Comparison of ENCODE assay signal across 7 mouse cellular contexts in the genomic region with DNA sequence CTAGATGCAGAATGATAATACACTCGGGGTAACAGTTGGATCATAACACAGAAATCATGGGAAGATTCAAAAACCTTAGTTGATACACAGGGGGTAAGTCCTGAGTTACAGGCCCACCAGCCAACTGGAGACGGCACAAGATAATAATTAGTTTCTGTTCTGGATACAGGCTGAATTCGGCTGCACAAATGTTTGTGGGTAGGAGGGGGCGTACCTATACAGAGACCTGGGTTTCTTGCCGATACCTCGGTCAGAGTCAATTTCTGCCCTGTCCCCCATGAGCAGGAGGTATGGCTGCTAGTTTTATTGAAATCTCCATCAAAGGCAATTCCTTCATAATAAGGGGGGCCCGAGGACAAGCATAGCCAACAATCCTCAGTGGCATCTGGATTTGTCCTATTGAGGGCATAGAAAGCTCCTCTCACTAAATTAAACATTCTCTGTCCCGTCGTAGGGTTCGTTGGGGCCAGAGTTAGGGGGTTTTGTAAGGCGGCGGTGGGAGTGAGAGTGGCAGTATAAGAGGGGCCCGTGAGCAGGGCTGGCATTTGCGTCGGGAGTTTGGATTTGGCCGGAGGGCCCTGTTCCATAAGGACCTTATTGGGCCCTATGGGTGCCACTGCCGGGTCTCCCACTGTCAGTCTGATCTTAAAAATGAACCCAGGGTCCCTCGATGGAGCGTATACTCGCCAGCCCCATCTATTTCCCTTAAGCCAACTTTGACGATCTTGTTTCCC.
DNase-seq lines count a peak whose midpoint lies in the region; ATAC-seq and TF ChIP-seq lines count a peak whose summit lies in the region.
"Not testable (repeated sequence)": the region's sequence is repeated elsewhere in the genome, so short reads cannot be mapped to it uniquely, and the experiment has no call there.

No protein-coding gene starts in this region.

- not testable (repeated sequence) for H3K4me1 ChIP-seq in embryonic facial prominence, embryonic 14.5 days (ENCODE audit: control insufficient read depth, insufficient read depth, low read length); intestine, postnatal 0 days (replicated peaks; ENCODE audit: control insufficient read depth, insufficient read depth, low read length); liver, adult 2 months (ENCODE audit: control insufficient read depth, insufficient read depth, low read length); midbrain, embryonic 14.5 days (ENCODE audit: control insufficient read depth, insufficient read depth, low read length)

- 76% methylated on average over 21 of the region's 21 CpGs for WGBS in embryonic facial prominence, embryonic 14.5 days
- WGBS in intestine, postnatal 0 days, result 77% methylated on average over 21 of the region's 21 CpGs
- 74% methylated on average over 21 of the region's 21 CpGs for WGBS in liver, adult 2 months
- 73% methylated on average over 21 of the region's 21 CpGs for WGBS in midbrain, embryonic 14.5 days

- not testable (repeated sequence) for H3K9ac ChIP-seq in embryonic facial prominence, embryonic 14.5 days (ENCODE audit: low read depth, low read length); intestine, postnatal 0 days (ENCODE audit: low read depth, low read length); liver, adult 2 months (ENCODE audit: low read depth, low read length); midbrain, embryonic 14.5 days (replicated peaks; ENCODE audit: low read length)

- H3K9me3 ChIP-seq in embryonic facial prominence, embryonic 14.5 days (ENCODE audit: control insufficient read depth, low read length), result peaks cover 62% of the 10 kb centered on the region
- peaks cover 62% of the 10 kb centered on the region for H3K9me3 ChIP-seq in intestine, postnatal 0 days (ENCODE audit: control insufficient read depth)
- peaks cover 61% of the 10 kb centered on the region for H3K9me3 ChIP-seq in midbrain, embryonic 14.5 days (ENCODE audit: control insufficient read depth, low read length)

- TF ChIP-seq CTCF in intestine, postnatal 0 days (IDR thresholded peaks at IDR 0.05; ENCODE audit: low read depth); liver, adult 2 months (IDR thresholded peaks at IDR 0.05; ENCODE audit: low read depth, low read length): not testable (repeated sequence)

- H3K4me2 ChIP-seq in embryonic facial prominence, embryonic 14.5 days (ENCODE audit: low read depth, low read length); intestine, postnatal 0 days (replicated peaks; ENCODE audit: low read depth); midbrain, embryonic 14.5 days (ENCODE audit: low read length): not testable (repeated sequence)

- not testable (repeated sequence) for H3K27ac ChIP-seq in embryonic facial prominence, embryonic 14.5 days (replicated peaks; ENCODE audit: low read depth, low read length); intestine, postnatal 0 days (ENCODE audit: low read depth, low read length); liver, adult 2 months (replicated peaks; ENCODE audit: insufficient read depth, low read depth, low read length); midbrain, embryonic 14.5 days (replicated peaks; ENCODE audit: low read depth, low read length)

- peak; percentile 19 for DNase-seq in R1 (ENCODE audit: low read depth, low spot score)
- peak; percentile 1 for DNase-seq in embryonic facial prominence, embryonic 14.5 days (ENCODE audit: low spot score)
- DNase-seq in heart, postnatal 4 days, result peak; percentile 4
- peak; percentile 0 for DNase-seq in liver, adult 2 months (ENCODE audit: extremely low read depth, low read depth, low spot score)
- peak; percentile 0 for DNase-seq in midbrain, embryonic 14.5 days
- DNase-seq in spleen, postnatal 4 days (ENCODE audit: low spot score in 2 of 2), result peak; percentile 13 to 65

- TF ChIP-seq POLR2A in liver, adult 2 months (IDR thresholded peaks at IDR 0.05; ENCODE audit: extremely low read depth, insufficient read depth, low read length), result not testable (repeated sequence)

- not testable (repeated sequence) for ATAC-seq in embryonic facial prominence, embryonic 14.5 days (ENCODE audit: low read depth); midbrain, embryonic 14.5 days (ENCODE audit: low FRiP score, low TSS enrichment)
- ATAC-seq in intestine, postnatal 0 days, result 0 out of 2 replicates have a peak, but pooled peaks have one; percentile 12

- H3K79me2 ChIP-seq in liver, adult 2 months (ENCODE audit: control insufficient read depth, insufficient read depth, low read length), result not testable (repeated sequence)

- H3K27me3 ChIP-seq in embryonic facial prominence, embryonic 14.5 days (replicated peaks; ENCODE audit: control insufficient read depth, insufficient read depth, low read length); intestine, postnatal 0 days (replicated peaks; ENCODE audit: control insufficient read depth, insufficient read depth, low read length); midbrain, embryonic 14.5 days (ENCODE audit: control insufficient read depth, insufficient read depth, low read length): not testable (repeated sequence)
- H3K27me3 ChIP-seq in liver, adult 2 months (ENCODE audit: control insufficient read depth, insufficient read depth, low read length), result peaks cover 11% of the 10 kb centered on the region; the same call in 1 of the 2 replicates

- H3K36me3 ChIP-seq in embryonic facial prominence, embryonic 14.5 days (ENCODE audit: control insufficient read depth, insufficient read depth, low read length); intestine, postnatal 0 days (ENCODE audit: control insufficient read depth, insufficient read depth); liver, adult 2 months (ENCODE audit: control insufficient read depth, insufficient read depth, low read length); midbrain, embryonic 14.5 days (ENCODE audit: control insufficient read depth, insufficient read depth, low read length): not testable (repeated sequence)

- H3K4me3 ChIP-seq in embryonic facial prominence, embryonic 14.5 days (ENCODE audit: low read depth, low read length); intestine, postnatal 0 days (ENCODE audit: low read depth, low read length); liver, adult 2 months (ENCODE audit: insufficient read depth, low read depth, low read length); midbrain, embryonic 14.5 days (replicated peaks; ENCODE audit: low read depth, low read length): not testable (repeated sequence)
